Mouse (Mus musculus): ENCODE results near the gene Trp53bp2. TPM values are rescaled to one million over a fixed set of nuclear protein-coding genes. Genes with fewer than 3 reads are reported as not detected.

Trp53bp2 gene
- polyA plus RNA-seq, 1 experiment from 2014 or later: 27.2 TPM

- Histone ChIP-seq H3K36me3 (ENCODE audit: control insufficient read depth, insufficient read depth) (no peaks in the 10 kb centered on the region), H3K9me3 (ENCODE audit: control insufficient read depth, low read length) (no peaks in the 10 kb centered on the region), H3K9ac (replicated peaks; ENCODE audit: low read depth, low read length) (no peak overlapping the region), H3K27me3 (replicated peaks; ENCODE audit: control insufficient read depth, insufficient read depth, low read length) (no peaks in the 10 kb centered on the region), H3K4me2 (ENCODE audit: low read length) (no peak overlapping the region), H3K4me3 (replicated peaks; ENCODE audit: low read length) (no peak overlapping the region), H3K27ac (ENCODE audit: low read length) (no peak overlapping the region), H3K4me1 (replicated peaks; ENCODE audit: control insufficient read depth, insufficient read depth, low read length) (peaks cover 6% of the 10 kb centered on the region)
- 86% methylated on average over 7 of the region's 7 CpGs for WGBS
- no peak for ATAC-seq
These were observed 92.9 kb downstream of the Trp53bp2 start for GRCm38 (mm10) chr1:182501815-182502405.

- Histone ChIP-seq H3K9ac (replicated peaks; ENCODE audit: low read depth, low read length) (no peak overlapping the region), H3K27ac (ENCODE audit: low read length) (no peak overlapping the region), H3K4me3 (replicated peaks; ENCODE audit: low read length) (no peak overlapping the region), H3K9me3 (ENCODE audit: control insufficient read depth, low read length) (no peaks in the 10 kb centered on the region), H3K4me1 (replicated peaks; ENCODE audit: control insufficient read depth, insufficient read depth, low read length) (peaks cover 6% of the 10 kb centered on the region), H3K4me2 (ENCODE audit: low read length) (no peak overlapping the region), H3K27me3 (replicated peaks; ENCODE audit: control insufficient read depth, insufficient read depth, low read length) (no peaks in the 10 kb centered on the region), H3K36me3 (ENCODE audit: control insufficient read depth, insufficient read depth) (no peaks in the 10 kb centered on the region)
- WGBS: 91% methylated on average over 7 of the region's 7 CpGs
- ATAC-seq: no peak
These were observed 93.6 kb downstream of the Trp53bp2 start for GRCm38 (mm10) chr1:182502491-182503050.

- no peaks in the 10 kb centered on the region for H3K36me3 ChIP-seq (ENCODE audit: control insufficient read depth, insufficient read depth)
- H3K27me3 ChIP-seq (replicated peaks; ENCODE audit: control insufficient read depth, insufficient read depth, low read length): no peaks in the 10 kb centered on the region
- H3K9ac ChIP-seq (replicated peaks; ENCODE audit: low read depth, low read length): no peak overlapping the region
- no peak overlapping the region for H3K4me3 ChIP-seq (replicated peaks; ENCODE audit: low read length)
- no peak overlapping the region for H3K27ac ChIP-seq (ENCODE audit: low read length)
- no peak for ATAC-seq
- WGBS: 84% methylated on average over 13 of the region's 13 CpGs
- H3K9me3 ChIP-seq (ENCODE audit: control insufficient read depth, low read length): no peaks in the 10 kb centered on the region
- no peak overlapping the region for H3K4me2 ChIP-seq (ENCODE audit: low read length)
- peaks cover 6% of the 10 kb centered on the region for H3K4me1 ChIP-seq (replicated peaks; ENCODE audit: control insufficient read depth, insufficient read depth, low read length)
These were observed 94.4 kb downstream of the Trp53bp2 start for GRCm38 (mm10) chr1:182503206-182503900.

- Histone ChIP-seq H3K4me2 (ENCODE audit: low read length) (no peak overlapping the region), H3K9me3 (ENCODE audit: control insufficient read depth, low read length) (no peaks in the 10 kb centered on the region), H3K4me1 (replicated peaks; ENCODE audit: control insufficient read depth, insufficient read depth, low read length) (peaks cover 6% of the 10 kb centered on the region), H3K9ac (replicated peaks; ENCODE audit: low read depth, low read length) (no peak overlapping the region), H3K27ac (ENCODE audit: low read length) (no peak overlapping the region), H3K27me3 (replicated peaks; ENCODE audit: control insufficient read depth, insufficient read depth, low read length) (no peaks in the 10 kb centered on the region), H3K36me3 (ENCODE audit: control insufficient read depth, insufficient read depth) (no peaks in the 10 kb centered on the region), H3K4me3 (replicated peaks; ENCODE audit: low read length) (no peak overlapping the region)
- no peak for ATAC-seq
- WGBS: 20% methylated on average over 4 of the region's 4 CpGs
These were observed 95.3 kb downstream of the Trp53bp2 start for GRCm38 (mm10) chr1:182504223-182504622.

GRCm38 (mm10) chr1:182505291-182505690 lies 96.3 kb downstream of the Trp53bp2 start:
- no peak overlapping the region for H3K4me3 ChIP-seq (replicated peaks; ENCODE audit: low read length)
- 96% methylated on average over 3 of the region's 3 CpGs for WGBS
- no peaks in the 10 kb centered on the region for H3K27me3 ChIP-seq (replicated peaks; ENCODE audit: control insufficient read depth, insufficient read depth, low read length)
- no peak overlapping the region for H3K9ac ChIP-seq (replicated peaks; ENCODE audit: low read depth, low read length)
- H3K9me3 ChIP-seq (ENCODE audit: control insufficient read depth, low read length): no peaks in the 10 kb centered on the region
- H3K4me2 ChIP-seq (ENCODE audit: low read length): no peak overlapping the region
- H3K36me3 ChIP-seq (ENCODE audit: control insufficient read depth, insufficient read depth): peaks cover 2% of the 10 kb centered on the region; the same call in 1 of the 2 replicates
- H3K27ac ChIP-seq (ENCODE audit: low read length): no peak overlapping the region
- 0 out of 2 replicates have a peak, but pooled peaks have one; percentile 40 for ATAC-seq
- peaks cover 6% of the 10 kb centered on the region for H3K4me1 ChIP-seq (replicated peaks; ENCODE audit: control insufficient read depth, insufficient read depth, low read length)

GRCm38 (mm10) chr1:182506229-182506986 lies 97.4 kb downstream of the Trp53bp2 start:
- Histone ChIP-seq H3K9ac (replicated peaks; ENCODE audit: low read depth, low read length) (no peak overlapping the region), H3K27me3 (replicated peaks; ENCODE audit: control insufficient read depth, insufficient read depth, low read length) (no peaks in the 10 kb centered on the region), H3K4me1 (replicated peaks; ENCODE audit: control insufficient read depth, insufficient read depth, low read length) (peaks cover 6% of the 10 kb centered on the region), H3K9me3 (ENCODE audit: control insufficient read depth, low read length) (no peaks in the 10 kb centered on the region), H3K27ac (ENCODE audit: low read length) (no peak overlapping the region), H3K4me3 (replicated peaks; ENCODE audit: low read length) (no peak overlapping the region), H3K4me2 (ENCODE audit: low read length) (no peak overlapping the region), H3K36me3 (ENCODE audit: control insufficient read depth, insufficient read depth) (peaks cover 2% of the 10 kb centered on the region; the same call in 1 of the 2 replicates)
- ATAC-seq: no peak
- WGBS: 68% methylated on average over 7 of the region's 7 CpGs

- WGBS: 82% methylated on average over 10 of the region's 10 CpGs
- Histone ChIP-seq H3K27ac (ENCODE audit: low read length) (no peak overlapping the region), H3K4me1 (replicated peaks; ENCODE audit: control insufficient read depth, insufficient read depth, low read length) (peaks cover 5% of the 10 kb centered on the region), H3K4me2 (ENCODE audit: low read length) (no peak overlapping the region), H3K9ac (replicated peaks; ENCODE audit: low read depth, low read length) (no peak overlapping the region), H3K9me3 (ENCODE audit: control insufficient read depth, low read length) (no peaks in the 10 kb centered on the region), H3K4me3 (replicated peaks; ENCODE audit: low read length) (no peak overlapping the region), H3K36me3 (ENCODE audit: control insufficient read depth, insufficient read depth) (peaks cover 7% of the 10 kb centered on the region), H3K27me3 (replicated peaks; ENCODE audit: control insufficient read depth, insufficient read depth, low read length) (no peaks in the 10 kb centered on the region)
- no peak for ATAC-seq
These were observed 100.3 kb downstream of the Trp53bp2 start for GRCm38 (mm10) chr1:182509110-182509797.

GRCm38 (mm10) chr1:182511073-182511472 lies 102.1 kb downstream of the Trp53bp2 start:
- WGBS: 84% methylated on average over 2 of the region's 2 CpGs
- Histone ChIP-seq H3K27me3 (replicated peaks; ENCODE audit: control insufficient read depth, insufficient read depth, low read length) (no peaks in the 10 kb centered on the region), H3K4me1 (replicated peaks; ENCODE audit: control insufficient read depth, insufficient read depth, low read length) (peaks cover 8% of the 10 kb centered on the region), H3K36me3 (ENCODE audit: control insufficient read depth, insufficient read depth) (peaks cover 7% of the 10 kb centered on the region), H3K9ac (replicated peaks; ENCODE audit: low read depth, low read length) (no peak overlapping the region), H3K9me3 (ENCODE audit: control insufficient read depth, low read length) (no peaks in the 10 kb centered on the region), H3K4me3 (replicated peaks; ENCODE audit: low read length) (no peak overlapping the region), H3K4me2 (ENCODE audit: low read length) (no peak overlapping the region), H3K27ac (ENCODE audit: low read length) (no peak overlapping the region)
- ATAC-seq: no peak

GRCm38 (mm10) chr1:182511778-182512177 lies 102.8 kb downstream of the Trp53bp2 start:
- Histone ChIP-seq H3K9me3 (ENCODE audit: control insufficient read depth, low read length) (no peaks in the 10 kb centered on the region), H3K4me2 (ENCODE audit: low read length) (no peak overlapping the region), H3K36me3 (ENCODE audit: control insufficient read depth, insufficient read depth) (peaks cover 7% of the 10 kb centered on the region), H3K4me3 (replicated peaks; ENCODE audit: low read length) (no peak overlapping the region), H3K4me1 (replicated peaks; ENCODE audit: control insufficient read depth, insufficient read depth, low read length) (peaks cover 15% of the 10 kb centered on the region), H3K27ac (ENCODE audit: low read length) (no peak overlapping the region), H3K9ac (replicated peaks; ENCODE audit: low read depth, low read length) (no peak overlapping the region), H3K27me3 (replicated peaks; ENCODE audit: control insufficient read depth, insufficient read depth, low read length) (no peaks in the 10 kb centered on the region)
- 64% methylated on average over 8 of the region's 8 CpGs for WGBS
- no peak for ATAC-seq

Measured in forebrain, embryonic 16.5 days (tissue).